Mouse (Mus musculus) liver, embryonic 16.5 days (tissue): ENCODE data around the gene Mrgbp. TPM values are rescaled to one million over a fixed set of nuclear protein-coding genes. Genes with fewer than 3 reads are reported as not detected.

Experiments used
- ATAC-seq: fragments of 200-750 bp; cut with Nextera tagmentation; 2 replicates; pipeline ENCODE4 v1.8.0; 2017; ENCODE audit warnings: low read depth, mild to moderate bottlenecking, moderate number of reproducible peaks, moderate library complexity
- H3K27ac ChIP-seq: fragments of 300-500 bp; sonication (generic); 2 replicates; pipeline ENCODE4 v1.5.1; 2014; ENCODE audit warnings: mild to moderate bottlenecking, low read length
- H3K27me3 ChIP-seq: fragments of 300-500 bp; sonication (generic); 2 replicates; pipeline ENCODE4 v1.6.1; 2014; ENCODE audit warnings: low read depth, low read length, mixed read lengths; ENCODE audit not compliant: control insufficient read depth, insufficient read depth
- H3K36me3 ChIP-seq: fragments of 300-500 bp; sonication (generic); 2 replicates; pipeline ENCODE4 v1.6.1; 2014; ENCODE audit warnings: mild to moderate bottlenecking; ENCODE audit not compliant: control insufficient read depth, insufficient read depth
- H3K4me1 ChIP-seq: fragments of 300-500 bp; sonication (generic); 2 replicates; pipeline ENCODE4 v1.6.1; 2014; ENCODE audit warnings: low read depth, low read length, mixed read lengths; ENCODE audit not compliant: control insufficient read depth
- H3K4me2 ChIP-seq: fragments of 300-500 bp; sonication (generic); 2 replicates; pipeline ENCODE4 v1.6.1; 2014; ENCODE audit warnings: low read depth, low read length, mixed read lengths
- H3K4me3 ChIP-seq: fragments of 300-500 bp; sonication (generic); 2 replicates; pipeline ENCODE4 v1.5.1; 2014; ENCODE audit warnings: low read depth, mild to moderate bottlenecking, low read length
- H3K9ac ChIP-seq: fragments of 300-500 bp; sonication (generic); 2 replicates; pipeline ENCODE4 v1.6.1; 2014; ENCODE audit warnings: low read depth, low read length
- H3K9me3 ChIP-seq: fragments of 300-500 bp; sonication (generic); replicated peaks from 2 replicates; pipeline ENCODE4 v1.6.1; 2016; ENCODE audit warnings: low read length; ENCODE audit not compliant: control insufficient read depth
- WGBS: fragments of 180-500 bp; shearing (Covaris S2); extraction: QIAGEN DNeasy Blood & Tissue Kit; methylation state at CpG from one replicate; pipeline ENCODE4 v1.1.7; 2014; ENCODE audit not compliant: insufficient replicate concordance; 5-methylcytosine and 5-hydroxymethylcytosine counted together
- polyA plus RNA-seq: library from polyadenylated mRNA; unstranded; fragments of >200 nt; fragmentation: Nextera tagmentation; extraction: Ambion mirVana; gene quantifications from 2 replicates; pipeline ENCODE4 v1.2.1, GENCODE M21; 2015

Mrgbp gene
- polyA plus RNA-seq, 1 experiment from 2014 or later: 6.6 TPM

- WGBS: 24% methylated on average over 3 of the region's 3 CpGs
- no peak overlapping the region for H3K4me3 ChIP-seq
- no peaks in the 10 kb centered on the region for H3K27me3 ChIP-seq
- no peak overlapping the region for H3K27ac ChIP-seq
- H3K9me3 ChIP-seq: no peaks in the 10 kb centered on the region
- no peak for ATAC-seq
- H3K9ac ChIP-seq: no peak overlapping the region
- H3K4me1 ChIP-seq: no peaks in the 10 kb centered on the region
- H3K36me3 ChIP-seq: no peaks in the 10 kb centered on the region
- no peak overlapping the region for H3K4me2 ChIP-seq
These were observed 24.6 kb upstream of the Mrgbp start for GRCm38 (mm10) chr2:180556470-180556869.

- Histone ChIP-seq H3K9me3 (no peaks in the 10 kb centered on the region), H3K4me3 (no peak overlapping the region), H3K9ac (no peak overlapping the region), H3K4me2 (no peak overlapping the region), H3K27me3 (no peaks in the 10 kb centered on the region), H3K4me1 (no peaks in the 10 kb centered on the region), H3K36me3 (no peaks in the 10 kb centered on the region), H3K27ac (no peak overlapping the region)
- 37% methylated on average over 5 of the region's 5 CpGs for WGBS
- no peak for ATAC-seq
These were observed 20.9 kb upstream of the Mrgbp start for GRCm38 (mm10) chr2:180560245-180560644.

GRCm38 (mm10) chr2:180562146-180562545, 19.0 kb upstream of the Mrgbp start:
- ATAC-seq: no peak
- WGBS: 33% methylated on average over 5 of the region's 5 CpGs
- no peak overlapping the region for H3K4me3 ChIP-seq
- no peak overlapping the region for H3K27ac ChIP-seq
- H3K36me3 ChIP-seq: no peaks in the 10 kb centered on the region
- H3K9ac ChIP-seq: no peak overlapping the region
- H3K27me3 ChIP-seq: no peaks in the 10 kb centered on the region
- no peak overlapping the region for H3K4me2 ChIP-seq
- H3K4me1 ChIP-seq: no peaks in the 10 kb centered on the region
- H3K9me3 ChIP-seq: no peaks in the 10 kb centered on the region

GRCm38 (mm10) chr2:180563296-180563695, 17.8 kb upstream of the Mrgbp start:
- Histone ChIP-seq H3K4me2 (no peak overlapping the region), H3K27ac (no peak overlapping the region), H3K27me3 (no peaks in the 10 kb centered on the region), H3K9me3 (no peaks in the 10 kb centered on the region), H3K36me3 (no peaks in the 10 kb centered on the region), H3K4me3 (no peak overlapping the region), H3K9ac (no peak overlapping the region), H3K4me1 (no peaks in the 10 kb centered on the region)
- ATAC-seq: no peak
- 45% methylated on average over 6 of the region's 6 CpGs for WGBS

GRCm38 (mm10) chr2:180563841-180564240, 17.3 kb upstream of the Mrgbp start:
- H3K36me3 ChIP-seq: no peaks in the 10 kb centered on the region
- no peak overlapping the region for H3K9ac ChIP-seq
- no peaks in the 10 kb centered on the region for H3K27me3 ChIP-seq
- no peak for ATAC-seq
- H3K27ac ChIP-seq: no peak overlapping the region
- WGBS: 42% methylated on average over 5 of the region's 5 CpGs
- H3K4me1 ChIP-seq: no peaks in the 10 kb centered on the region
- H3K9me3 ChIP-seq: no peaks in the 10 kb centered on the region
- H3K4me2 ChIP-seq: no peak overlapping the region
- no peak overlapping the region for H3K4me3 ChIP-seq

GRCm38 (mm10) chr2:180566240-180566913, 14.7 kb upstream of the Mrgbp start:
- Histone ChIP-seq H3K36me3 (no peaks in the 10 kb centered on the region), H3K4me1 (no peaks in the 10 kb centered on the region), H3K27me3 (no peaks in the 10 kb centered on the region), H3K9me3 (no peaks in the 10 kb centered on the region), H3K4me2 (no peak overlapping the region), H3K4me3 (no peak overlapping the region), H3K27ac (no peak overlapping the region), H3K9ac (no peak overlapping the region)
- ATAC-seq: no peak
- 27% methylated on average over 13 of the region's 13 CpGs for WGBS

GRCm38 (mm10) chr2:180569028-180569643, 12.0 kb upstream of the Mrgbp start:
- no peak overlapping the region for H3K9ac ChIP-seq
- WGBS: 25% methylated on average over 3 of the region's 3 CpGs
- H3K4me1 ChIP-seq: no peaks in the 10 kb centered on the region
- no peaks in the 10 kb centered on the region for H3K36me3 ChIP-seq
- no peak overlapping the region for H3K4me3 ChIP-seq
- no peak for ATAC-seq
- H3K27me3 ChIP-seq: no peaks in the 10 kb centered on the region
- H3K9me3 ChIP-seq: no peaks in the 10 kb centered on the region
- H3K27ac ChIP-seq: no peak overlapping the region
- no peak overlapping the region for H3K4me2 ChIP-seq

GRCm38 (mm10) chr2:180576482-180576881, 4.6 kb upstream of the Mrgbp start:
- H3K27ac ChIP-seq: no peak overlapping the region
- WGBS: 44% methylated on average over 4 of the region's 4 CpGs
- ATAC-seq: peak; percentile 51
- no peaks in the 10 kb centered on the region for H3K27me3 ChIP-seq
- H3K9me3 ChIP-seq: no peaks in the 10 kb centered on the region
- no peak overlapping the region for H3K9ac ChIP-seq
- H3K4me1 ChIP-seq: no peaks in the 10 kb centered on the region
- H3K36me3 ChIP-seq: no peaks in the 10 kb centered on the region
- no peak overlapping the region for H3K4me2 ChIP-seq
- no peak overlapping the region for H3K4me3 ChIP-seq

- H3K9me3 ChIP-seq: no peaks in the 10 kb centered on the region
- peaks cover 9% of the 10 kb centered on the region for H3K4me1 ChIP-seq
- no peak overlapping the region for H3K4me3 ChIP-seq
- H3K4me2 ChIP-seq: no peak overlapping the region
- no peaks in the 10 kb centered on the region for H3K36me3 ChIP-seq
- no peak for ATAC-seq
- 5% methylated on average over 3 of the region's 3 CpGs for WGBS
- no peaks in the 10 kb centered on the region for H3K27me3 ChIP-seq
- no peak overlapping the region for H3K27ac ChIP-seq
- no peak overlapping the region for H3K9ac ChIP-seq
These were observed 2.4 kb upstream of the Mrgbp start for GRCm38 (mm10) chr2:180578686-180579085.
